Mouse (Mus musculus): ENCODE results near the gene Shmt2.

- TF ChIP-seq CTCF (IDR thresholded peaks at IDR 0.05; ENCODE audit: low read depth): no peak
- TF ChIP-seq EP300 (optimal IDR thresholded peaks at IDR 0.05): no peak
These were observed 1.4 kb downstream of the Shmt2 start for GRCm38 (mm10) chr10:127520714-127521357.

All from stomach, postnatal 0 days (tissue).